Mouse (Mus musculus) C2C12 (cell line): Measurements from ENCODE around the gene Rbp2. TPM values are rescaled to one million over a fixed set of nuclear protein-coding genes. Genes with fewer than 3 reads are reported as not detected.

Experiments
- H3K27me3 ChIP-seq: one replicate; pipeline ENCODE4 v1.6.1; 2011; ENCODE audit not compliant: control insufficient read depth, insufficient read depth, insufficient read length
- H3K36me3 ChIP-seq: one replicate; pipeline ENCODE4 v1.6.1; 2011; ENCODE audit not compliant: control insufficient read depth, insufficient read depth
- H3K4me3 ChIP-seq: one replicate; pipeline ENCODE4 v1.5.1; 2011; ENCODE audit warnings: mild to moderate bottlenecking, control low read depth; ENCODE audit not compliant: poor library complexity, insufficient read depth, severe bottlenecking
- H3K79me2 ChIP-seq: one replicate; pipeline ENCODE4 v1.6.1; 2011; ENCODE audit not compliant: control insufficient read depth, insufficient read depth
- H3K79me3 ChIP-seq: one replicate; pipeline ENCODE4 v1.6.1; 2011; ENCODE audit warnings: low read depth, control low read depth
- H3ac ChIP-seq: one replicate; pipeline ENCODE3; 2011; ENCODE audit warnings: low read depth; ENCODE audit not compliant: control insufficient read depth, insufficient read length
- CEBPB ChIP-seq: IDR thresholded peaks from one replicate; pipeline ENCODE4 v1.6.1; 2011; ENCODE audit warnings: low read depth, mild to moderate bottlenecking, control low read depth, moderate library complexity
- CTCF ChIP-seq: IDR thresholded peaks from one replicate; pipeline ENCODE4 v1.5.1; 2011; ENCODE audit not compliant: control insufficient read depth, insufficient read depth, insufficient read length
- FOSL1 ChIP-seq: IDR thresholded peaks from one replicate; pipeline ENCODE4 v1.8.0; 2011; ENCODE audit warnings: mild to moderate bottlenecking, low read length; ENCODE audit not compliant: poor library complexity, insufficient read depth, severe bottlenecking
- MAX ChIP-seq: IDR thresholded peaks from one replicate; pipeline ENCODE4 v1.6.1; 2011; ENCODE audit warnings: mild to moderate bottlenecking, control low read depth
- MYOD1 ChIP-seq: IDR thresholded peaks from one replicate; pipeline ENCODE4 v1.6.1; 2011; ENCODE audit warnings: low read depth; ENCODE audit not compliant: control insufficient read depth, insufficient read length
- MYOG ChIP-seq: IDR thresholded peaks from one replicate; pipeline ENCODE4 v1.6.1; 2011; ENCODE audit not compliant: control insufficient read depth, insufficient read length; ENCODE audit errors: extremely low read depth
- USF1 ChIP-seq: IDR thresholded peaks from one replicate; pipeline ENCODE4 v1.6.1; 2011; ENCODE audit warnings: low read depth, mild to moderate bottlenecking, control low read depth, moderate library complexity
- polyA plus RNA-seq: library from polyadenylated mRNA; unstranded; fragments of >200 nt; fragmentation: generic; extraction: Trizol; gene quantifications from one replicate; pipeline ENCODE4 v1.2.1, GENCODE M21; 2012; ENCODE audit warnings: missing spikeins

The Rbp2 gene
- polyA plus RNA-seq, 1 experiment, result 0.07 TPM

DNA sequence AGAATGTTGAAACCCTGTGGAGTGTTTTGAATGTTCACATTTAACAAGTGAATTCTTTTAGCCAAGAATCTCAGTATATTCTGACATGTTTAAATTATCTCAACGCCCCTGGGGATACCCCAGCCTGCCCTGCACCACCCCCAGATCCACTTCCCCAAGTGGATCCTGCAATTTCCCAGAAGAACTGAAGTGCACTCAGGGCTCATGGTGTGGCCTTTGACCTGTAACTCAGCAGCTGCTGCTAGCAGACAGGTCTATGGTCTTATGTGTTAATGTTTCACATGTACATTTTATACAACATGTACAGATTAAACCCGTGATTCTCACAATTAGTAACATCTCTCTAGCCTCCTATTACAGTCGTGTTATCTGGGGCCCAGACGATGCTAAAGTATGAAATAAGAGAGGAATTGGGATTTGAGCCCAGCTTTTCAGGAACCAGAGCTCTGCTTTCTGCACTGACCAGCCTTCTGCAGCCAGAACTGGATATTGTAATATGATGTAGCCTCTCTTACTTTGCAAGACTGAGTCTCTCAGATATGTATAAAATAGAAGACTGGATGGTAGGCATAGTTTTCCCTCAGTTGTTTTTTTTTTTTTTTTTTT lies 48.9 kb downstream of the Rbp2 start:
- no peaks in the 10 kb centered on the region for H3K79me3 ChIP-seq
- no peak for TF ChIP-seq FOSL1
- TF ChIP-seq MAX, result no peak

GRCm38 (mm10) chr9:98535763-98536162 lies 49.8 kb downstream of the Rbp2 start:
- TF ChIP-seq CTCF (no peak), CEBPB (no peak), USF1 (no peak), MAX (no peak), MYOD1 (no peak)
- Histone ChIP-seq H3ac (no peak overlapping the region), H3K79me3 (no peaks in the 10 kb centered on the region), H3K79me2 (no peaks in the 10 kb centered on the region), H3K27me3 (no peaks in the 10 kb centered on the region), H3K4me3 (no peak overlapping the region), H3K36me3 (no peaks in the 10 kb centered on the region)

More for the DNA sequence above, 48.9 kb downstream of the Rbp2 start:
- no peak overlapping the region for H3ac ChIP-seq
- H3K27me3 ChIP-seq, result no peaks in the 10 kb centered on the region
- H3K36me3 ChIP-seq, result no peaks in the 10 kb centered on the region
- no peaks in the 10 kb centered on the region for H3K79me2 ChIP-seq
- H3K4me3 ChIP-seq, result no peak overlapping the region

DNA sequence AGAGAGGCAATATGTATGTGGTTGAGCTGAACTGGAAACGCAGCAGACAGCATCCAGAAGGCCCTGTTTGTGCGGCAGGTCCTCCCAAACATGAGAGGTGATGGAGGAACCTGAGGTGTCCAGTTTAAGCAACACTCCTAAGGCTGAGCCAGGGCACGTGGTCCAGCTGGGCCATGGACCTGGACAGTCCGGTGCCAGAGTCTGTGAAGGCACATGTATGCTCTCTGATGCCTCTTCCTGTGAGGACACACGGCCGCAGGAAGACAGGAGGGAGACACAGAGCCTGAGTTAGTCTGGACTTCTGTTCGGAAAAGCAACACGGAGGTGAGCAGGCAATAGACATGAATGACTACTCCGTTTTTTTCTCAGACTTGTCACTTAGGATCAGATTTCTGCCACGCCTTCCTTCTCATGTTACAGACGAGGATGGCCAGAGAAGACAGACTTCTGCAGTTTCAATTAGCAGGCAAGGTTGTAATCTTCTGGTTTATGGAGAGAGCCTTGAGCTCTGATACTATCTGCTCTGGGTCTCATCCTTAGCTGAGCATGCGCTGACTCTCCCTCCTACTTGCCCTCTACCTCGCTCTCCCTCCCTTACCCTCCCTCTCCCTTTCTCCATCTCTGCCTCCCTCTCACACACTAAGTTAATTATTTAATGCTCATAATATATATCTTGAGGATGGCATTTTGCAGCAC lies 52.2 kb downstream of the Rbp2 start:
- Histone ChIP-seq H3ac (no peak overlapping the region), H3K4me3 (no peak overlapping the region), H3K79me2 (no peaks in the 10 kb centered on the region), H3K27me3 (no peaks in the 10 kb centered on the region), H3K36me3 (no peaks in the 10 kb centered on the region), H3K79me3 (no peaks in the 10 kb centered on the region)
- no peak for TF ChIP-seq FOSL1
- no peak for TF ChIP-seq CTCF
- TF ChIP-seq MYOD1, result no peak
- no peak for TF ChIP-seq MYOG
- no peak for TF ChIP-seq MAX
- no peak for TF ChIP-seq USF1
- TF ChIP-seq CEBPB, result no peak

- Histone ChIP-seq H3K36me3 (no peaks in the 10 kb centered on the region), H3K79me2 (no peaks in the 10 kb centered on the region), H3ac (no peak overlapping the region), H3K4me3 (no peak overlapping the region), H3K27me3 (no peaks in the 10 kb centered on the region), H3K79me3 (no peaks in the 10 kb centered on the region)
- TF ChIP-seq CEBPB (no peak), MYOG (no peak), USF1 (no peak), CTCF (peak; percentile 44)
Observed at GRCm38 (mm10) chr9:98538713-98539360, 52.9 kb downstream of the Rbp2 start.

GRCm38 (mm10) chr9:98544042-98544441 lies 58.1 kb downstream of the Rbp2 start:
- H3K4me3 ChIP-seq, result no peak overlapping the region
- no peaks in the 10 kb centered on the region for H3K27me3 ChIP-seq
- H3K36me3 ChIP-seq, result no peaks in the 10 kb centered on the region
- no peaks in the 10 kb centered on the region for H3K79me2 ChIP-seq
- H3ac ChIP-seq, result no peak overlapping the region
- TF ChIP-seq CEBPB, result no peak
- TF ChIP-seq USF1, result no peak
- no peak for TF ChIP-seq MYOD1
- TF ChIP-seq CTCF, result no peak
- TF ChIP-seq MAX, result no peak
- TF ChIP-seq FOSL1, result no peak
- no peak for TF ChIP-seq MYOG
- H3K79me3 ChIP-seq, result no peaks in the 10 kb centered on the region

Other genes starting within 250 kb of the Rbp2 start
- 0.34 TPM for gene Nmnat3, start 198.7 kb upstream of the Rbp2 start, polyA plus RNA-seq
- gene Rbp1, start 63.2 kb upstream of the Rbp2 start, polyA plus RNA-seq, result 19.3 TPM
- gene Copb2, start 77.6 kb downstream of the Rbp2 start, polyA plus RNA-seq, result 86.0 TPM
- 32.4 TPM for gene Mrps22, start 115.5 kb downstream of the Rbp2 start, polyA plus RNA-seq